Mouse (Mus musculus) heart, adult 11 months (tissue): Measurements from ENCODE around the gene Thbs1.

Source experiments
- DNase-seq: peaks from one replicate; pipeline ENCODE4 v3.0.0; 2022

Thbs1 gene

DNA sequence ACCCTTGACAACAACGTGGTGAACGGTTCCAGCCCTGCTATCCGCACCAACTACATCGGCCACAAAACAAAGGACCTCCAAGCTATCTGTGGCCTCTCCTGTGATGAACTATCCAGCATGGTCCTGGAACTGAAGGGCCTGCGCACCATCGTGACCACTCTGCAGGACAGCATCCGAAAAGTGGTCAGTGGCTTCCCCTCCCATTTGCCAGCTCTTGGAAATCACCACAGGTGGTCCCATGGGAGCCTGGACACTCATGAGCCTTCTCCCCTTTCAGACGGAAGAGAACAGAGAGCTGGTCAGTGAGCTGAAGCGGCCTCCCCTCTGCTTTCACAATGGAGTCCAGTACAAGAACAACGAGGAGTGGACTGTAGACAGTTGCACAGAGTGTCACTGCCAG is 3.0 kb downstream of the Thbs1 start:
- DNase-seq: peak; percentile 80

DNA sequence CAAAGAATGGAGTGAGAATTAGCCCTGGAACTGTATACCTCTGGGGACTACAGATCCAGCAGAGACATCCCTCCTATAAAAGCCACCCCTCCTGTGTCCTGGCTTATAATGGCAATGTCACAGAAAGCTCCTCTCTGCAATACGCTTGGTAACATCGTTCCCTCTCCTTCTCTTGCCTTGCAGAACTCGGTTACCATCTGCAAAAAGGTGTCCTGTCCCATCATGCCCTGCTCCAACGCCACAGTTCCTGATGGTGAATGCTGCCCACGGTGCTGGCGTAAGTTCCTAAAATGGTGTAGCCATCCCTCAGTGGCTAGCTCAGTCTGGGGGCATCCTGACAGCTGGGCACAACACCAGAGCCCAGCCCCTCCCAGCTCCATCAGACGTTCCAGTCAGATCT is 4.0 kb downstream of the Thbs1 start:
- peak; percentile 67 for DNase-seq

DNA sequence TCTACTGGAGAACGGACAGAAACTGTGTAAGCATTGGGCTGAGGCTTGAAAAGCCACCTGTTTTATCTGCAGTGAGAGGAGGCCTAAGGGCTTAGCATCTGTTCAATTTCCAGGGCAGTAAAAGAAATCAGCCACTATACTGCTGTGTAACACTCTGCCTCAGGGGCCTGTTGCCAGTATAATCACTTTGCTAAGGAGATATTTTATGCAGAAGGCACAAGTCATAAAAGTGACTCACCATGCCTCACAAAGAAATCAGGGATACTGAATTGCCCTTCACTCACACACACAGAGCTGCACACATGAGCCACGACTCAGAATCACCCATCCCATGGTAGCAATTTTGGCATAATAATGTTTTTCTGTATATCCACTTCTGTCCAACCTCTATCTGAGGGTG is 4.5 kb downstream of the Thbs1 start:
- no peak for DNase-seq

DNA sequence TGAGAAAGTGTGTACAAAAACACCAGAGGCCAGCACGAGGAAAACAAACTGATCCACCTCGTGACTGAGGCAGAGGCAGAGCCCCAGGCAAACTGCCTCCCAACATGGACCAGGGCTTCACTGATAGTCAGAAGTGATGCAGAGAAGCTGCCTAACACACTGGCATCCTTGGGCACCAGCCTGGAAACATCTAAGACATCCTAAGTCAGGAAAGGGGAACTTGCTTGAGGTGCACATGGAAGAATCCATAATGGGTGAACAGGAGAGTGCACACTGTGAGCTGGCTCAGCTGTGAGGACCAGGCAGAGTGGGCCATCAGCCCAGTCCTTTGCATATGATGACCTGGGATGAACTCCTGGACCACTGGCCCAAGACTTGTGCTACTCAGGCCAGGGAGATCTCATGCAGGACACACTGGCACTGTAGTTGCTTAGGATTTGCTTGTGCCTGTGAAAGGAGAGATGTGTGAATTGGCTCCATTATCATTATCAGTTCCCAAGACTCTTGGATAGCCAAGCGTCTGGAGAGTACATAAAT is 5.1 kb downstream of the Thbs1 start:
- DNase-seq: peak; percentile 81

DNA sequence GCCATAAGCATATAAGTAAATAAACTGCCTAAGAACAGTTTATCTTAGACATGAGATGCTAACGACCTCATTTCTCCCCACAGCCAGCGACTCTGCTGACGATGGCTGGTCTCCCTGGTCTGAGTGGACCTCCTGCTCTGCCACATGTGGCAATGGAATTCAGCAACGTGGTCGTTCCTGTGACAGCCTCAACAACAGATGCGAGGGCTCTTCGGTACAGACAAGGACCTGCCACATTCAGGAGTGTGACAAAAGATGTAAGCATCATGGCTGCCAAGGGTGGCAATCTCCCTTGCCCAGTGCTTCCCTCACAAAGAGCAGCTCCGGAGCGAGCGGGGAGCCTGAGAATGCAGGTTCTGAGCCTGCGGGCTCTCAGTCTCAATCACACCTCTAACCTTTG is 5.7 kb downstream of the Thbs1 start:
- peak; percentile 64 for DNase-seq

GRCm38 (mm10) chr2:118118045-118118444 is 6.4 kb downstream of the Thbs1 start:
- peak; percentile 85 for DNase-seq

- DNase-seq: peak; percentile 83
Measured at GRCm38 (mm10) chr2:118118515-118118914, 6.8 kb downstream of the Thbs1 start.

- peak; percentile 86 for DNase-seq
Measured at GRCm38 (mm10) chr2:118119684-118120083, 8.0 kb downstream of the Thbs1 start.

DNA sequence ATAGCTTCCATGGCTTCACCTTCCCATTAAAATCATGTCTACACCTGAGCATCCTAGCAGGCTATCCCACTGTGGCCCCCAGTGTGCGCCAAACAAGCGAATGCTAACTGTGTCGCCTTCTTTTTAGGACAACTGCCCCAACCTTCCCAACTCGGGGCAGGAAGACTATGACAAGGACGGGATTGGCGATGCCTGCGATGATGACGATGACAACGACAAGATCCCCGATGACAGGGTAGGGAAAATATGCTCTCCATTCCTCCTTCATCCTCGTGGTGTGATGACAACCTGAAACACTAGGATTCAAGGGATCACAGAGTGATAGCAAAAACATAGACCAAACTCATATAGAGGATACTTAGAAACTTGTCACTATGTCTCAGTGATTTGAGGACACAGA is 8.4 kb downstream of the Thbs1 start:
- DNase-seq: peak; percentile 79

- DNase-seq: peak; percentile 88
Measured at GRCm38 (mm10) chr2:118120751-118121150, 9.1 kb downstream of the Thbs1 start.

DNA sequence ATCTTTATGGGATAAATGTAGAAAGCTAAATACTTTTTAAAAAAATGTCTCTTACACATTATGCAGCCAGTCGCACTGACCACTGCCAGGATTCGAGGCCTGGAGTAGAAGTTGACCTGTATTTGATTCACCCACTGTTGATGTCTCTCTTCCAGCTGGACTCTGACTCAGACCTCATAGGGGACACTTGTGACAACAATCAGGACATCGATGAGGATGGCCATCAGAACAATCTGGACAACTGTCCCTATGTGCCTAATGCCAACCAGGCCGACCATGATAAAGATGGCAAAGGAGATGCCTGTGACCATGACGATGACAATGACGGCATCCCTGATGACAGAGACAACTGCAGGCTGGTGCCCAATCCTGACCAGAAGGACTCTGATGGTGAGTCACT is 10.6 kb downstream of the Thbs1 start:
- DNase-seq: peak; percentile 63

DNA sequence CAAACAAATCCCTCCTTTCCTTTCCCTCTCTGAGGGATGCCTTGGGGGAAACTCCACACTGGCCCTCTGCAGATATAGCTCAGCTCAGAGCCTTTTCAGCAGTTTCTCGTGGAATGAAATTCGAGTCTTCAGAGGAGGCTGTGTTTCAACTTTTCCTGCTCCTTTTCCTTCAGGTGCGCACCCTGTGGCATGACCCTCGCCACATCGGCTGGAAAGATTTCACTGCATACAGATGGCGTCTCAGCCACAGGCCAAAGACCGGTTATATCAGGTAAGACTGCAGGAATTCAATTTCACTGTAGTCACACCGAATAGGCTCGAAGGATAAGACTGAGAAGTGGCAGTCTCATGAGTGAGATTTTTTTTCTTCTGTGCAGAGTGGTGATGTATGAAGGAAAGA is 12.1 kb downstream of the Thbs1 start:
- DNase-seq: peak; percentile 60

GRCm38 (mm10) chr2:118124437-118124836 is 12.8 kb downstream of the Thbs1 start:
- DNase-seq: peak; percentile 71

DNA sequence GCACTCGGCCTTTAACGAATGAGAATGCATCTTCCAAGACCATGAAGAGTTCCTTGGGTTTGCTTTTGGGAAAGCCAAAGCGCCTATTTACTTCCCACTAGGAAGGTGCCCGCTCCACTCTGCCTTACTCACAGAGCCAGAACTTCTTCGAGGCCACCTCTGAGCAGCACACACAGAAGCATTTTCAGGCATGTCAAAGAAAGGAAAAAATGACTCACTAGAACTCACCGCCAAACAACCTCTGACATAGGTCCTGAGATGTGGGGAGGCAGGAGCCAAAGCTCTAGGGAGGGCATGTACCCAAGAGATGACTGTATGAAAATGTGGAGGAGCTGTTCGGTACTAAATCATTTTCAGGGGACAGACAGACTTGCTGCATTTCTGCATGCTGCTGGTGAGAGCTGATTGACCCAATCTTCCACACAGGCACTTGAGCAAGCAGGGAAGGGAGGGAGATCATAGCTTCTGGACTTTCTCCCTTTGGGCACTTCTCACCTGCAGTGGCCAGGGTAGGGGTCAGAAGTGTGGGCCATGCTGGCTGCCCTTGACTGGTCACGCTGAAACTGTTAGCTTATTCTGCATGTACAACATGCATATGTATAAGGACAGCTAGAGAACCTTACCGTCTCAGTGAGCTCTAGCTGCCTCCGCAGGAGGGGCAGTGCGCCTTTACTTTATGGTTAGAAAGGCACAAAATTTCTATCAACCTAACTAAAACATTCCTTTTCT is 13.7 kb downstream of the Thbs1 start:
- peak; percentile 83 for DNase-seq

DNA sequence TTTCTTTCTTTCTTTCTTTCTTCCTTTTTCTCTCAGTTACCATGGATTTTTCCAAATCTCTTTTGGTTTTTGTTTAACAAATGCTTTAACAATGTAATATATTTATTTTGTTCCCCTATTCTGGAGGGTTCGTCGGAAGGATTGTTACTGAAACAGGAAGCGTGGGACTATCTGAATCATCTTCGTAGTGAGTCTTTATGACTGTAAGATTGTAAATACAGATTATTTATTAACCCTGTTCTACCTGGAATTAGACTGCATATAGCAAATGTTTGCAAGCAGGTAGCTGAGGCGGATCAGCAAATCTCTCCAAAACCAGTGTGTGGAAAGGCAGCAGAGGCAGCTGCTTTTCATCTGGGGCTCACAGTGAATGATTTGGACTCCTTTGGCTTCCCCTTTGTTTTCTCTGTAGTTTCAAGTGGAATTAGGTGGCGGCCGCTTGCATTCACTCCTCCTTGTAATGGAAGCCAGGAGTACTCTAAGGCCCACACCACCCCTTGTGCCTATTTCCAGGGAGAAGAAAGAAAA is 14.3 kb downstream of the Thbs1 start:
- DNase-seq: peak; percentile 79

- peak; percentile 50 for DNase-seq
Measured at GRCm38 (mm10) chr2:118127516-118128288, 16.0 kb downstream of the Thbs1 start.

- DNase-seq: no peak
Measured at GRCm38 (mm10) chr2:118128313-118128712, 16.6 kb downstream of the Thbs1 start.

DNA sequence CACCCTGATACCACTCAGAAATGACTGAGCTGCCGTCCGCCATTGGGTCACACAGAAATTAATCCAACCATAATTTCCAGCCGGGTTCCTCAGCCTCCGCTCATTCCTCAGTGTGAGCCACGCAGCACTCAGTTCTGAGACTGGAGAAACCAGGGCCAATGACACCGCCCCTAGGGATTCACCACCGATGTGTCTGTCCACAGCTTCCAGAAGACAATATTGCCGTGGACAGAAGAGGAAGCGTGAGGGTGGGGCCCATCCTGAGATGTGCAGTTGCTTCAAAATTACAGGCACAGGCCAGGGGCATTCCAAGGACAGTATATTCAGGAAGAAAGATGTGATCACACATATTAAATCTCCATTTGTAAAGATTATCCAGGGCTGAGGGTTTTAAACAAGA is 25.4 kb downstream of the Thbs1 start:
- DNase-seq: peak; percentile 88

GRCm38 (mm10) chr2:118137776-118138175 is 26.1 kb downstream of the Thbs1 start:
- peak; percentile 82 for DNase-seq

DNA sequence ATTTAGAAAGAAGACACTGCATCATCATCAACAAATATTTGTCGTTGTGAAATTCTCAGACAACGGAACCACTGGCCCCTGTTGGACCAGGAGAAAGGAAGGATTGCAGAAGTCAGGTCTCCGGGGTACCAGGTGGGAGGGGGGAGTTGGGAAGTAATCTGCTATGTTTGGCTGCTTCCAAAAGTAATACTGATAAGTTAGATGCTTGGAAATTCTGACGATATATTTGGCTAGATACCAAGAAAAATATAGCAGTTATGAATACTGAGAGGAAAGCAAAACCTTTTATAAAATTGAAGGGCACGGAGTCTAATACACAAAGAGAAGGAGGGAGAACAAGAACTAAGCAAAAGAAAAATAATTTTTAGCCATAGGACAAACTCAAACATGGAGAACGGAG is 27.6 kb downstream of the Thbs1 start:
- DNase-seq: peak; percentile 76

DNA sequence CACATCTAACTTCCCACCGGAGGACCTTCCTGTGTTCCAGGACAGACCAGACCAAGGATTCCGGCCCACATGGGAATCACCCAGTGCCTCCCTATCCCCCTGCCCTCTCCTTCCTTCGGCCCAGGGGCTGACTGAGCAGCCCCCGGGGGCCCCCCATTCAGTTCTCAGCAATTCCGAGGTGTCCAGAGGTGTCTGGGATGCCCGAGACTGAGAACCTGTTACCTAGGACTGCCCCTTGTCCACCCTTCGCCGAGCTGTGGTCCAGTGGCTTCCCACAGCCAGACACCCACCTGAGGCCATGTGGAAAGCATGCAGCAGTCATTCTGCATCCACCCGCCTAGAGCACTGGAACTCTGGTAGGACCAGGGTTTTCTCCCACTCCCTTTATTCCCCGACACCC is 30.0 kb downstream of the Thbs1 start:
- peak; percentile 55 for DNase-seq

DNA sequence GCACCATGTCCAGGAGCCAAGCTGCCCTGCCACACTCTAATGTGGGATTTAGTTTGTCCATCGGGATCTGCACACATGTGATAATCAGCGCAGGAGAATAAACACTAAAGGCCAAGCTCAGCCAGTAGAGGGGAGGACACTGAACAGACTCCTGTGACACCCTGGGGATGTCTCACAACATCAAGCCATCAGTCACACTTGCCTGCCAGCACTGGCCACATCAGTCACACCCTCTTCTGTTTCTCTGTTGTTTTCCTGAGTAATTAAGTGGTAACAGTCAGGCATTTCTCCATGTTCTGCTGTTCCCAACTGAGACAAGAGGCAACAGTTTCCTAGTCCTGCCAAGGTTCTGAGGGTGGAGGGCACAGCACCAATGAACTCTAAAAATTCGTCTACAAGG is 36.1 kb downstream of the Thbs1 start:
- peak; percentile 36 for DNase-seq

GRCm38 (mm10) chr2:118148321-118149142 is 36.9 kb downstream of the Thbs1 start:
- DNase-seq: peak; percentile 64
